Mouse (Mus musculus) monocyte, adult 5-6 weeks (primary cell): ENCODE results near the gene Crim1. TPM values are rescaled to one million over a fixed set of nuclear protein-coding genes. Genes with fewer than 3 reads are reported as not detected.
A peak's percentile ranks its signal among the peaks of the same experiment; 100 is the strongest.

Experiments used
- ATAC-seq: fragments of 153-309, 156-312 bp; replicated peaks from 2 replicates; pipeline ENCODE4 v1.8.0; 2017; ENCODE audit warnings: mild to moderate bottlenecking; ENCODE audit not compliant: low TSS enrichment, insufficient number of reproducible peaks, severe bottlenecking, poor library complexity, low FRiP score
- total RNA-seq: library from RNA; stranded (forward); fragments of 200-1000, 200-491, 200-594 nt; gene quantifications from 3 replicates; pipeline ENCODE4 v1.2.3, GENCODE M21; 2017

Crim1 gene
- 8.2 to 23.1 TPM (median 10.1 TPM) in 3 replicates for total RNA-seq

DNA sequence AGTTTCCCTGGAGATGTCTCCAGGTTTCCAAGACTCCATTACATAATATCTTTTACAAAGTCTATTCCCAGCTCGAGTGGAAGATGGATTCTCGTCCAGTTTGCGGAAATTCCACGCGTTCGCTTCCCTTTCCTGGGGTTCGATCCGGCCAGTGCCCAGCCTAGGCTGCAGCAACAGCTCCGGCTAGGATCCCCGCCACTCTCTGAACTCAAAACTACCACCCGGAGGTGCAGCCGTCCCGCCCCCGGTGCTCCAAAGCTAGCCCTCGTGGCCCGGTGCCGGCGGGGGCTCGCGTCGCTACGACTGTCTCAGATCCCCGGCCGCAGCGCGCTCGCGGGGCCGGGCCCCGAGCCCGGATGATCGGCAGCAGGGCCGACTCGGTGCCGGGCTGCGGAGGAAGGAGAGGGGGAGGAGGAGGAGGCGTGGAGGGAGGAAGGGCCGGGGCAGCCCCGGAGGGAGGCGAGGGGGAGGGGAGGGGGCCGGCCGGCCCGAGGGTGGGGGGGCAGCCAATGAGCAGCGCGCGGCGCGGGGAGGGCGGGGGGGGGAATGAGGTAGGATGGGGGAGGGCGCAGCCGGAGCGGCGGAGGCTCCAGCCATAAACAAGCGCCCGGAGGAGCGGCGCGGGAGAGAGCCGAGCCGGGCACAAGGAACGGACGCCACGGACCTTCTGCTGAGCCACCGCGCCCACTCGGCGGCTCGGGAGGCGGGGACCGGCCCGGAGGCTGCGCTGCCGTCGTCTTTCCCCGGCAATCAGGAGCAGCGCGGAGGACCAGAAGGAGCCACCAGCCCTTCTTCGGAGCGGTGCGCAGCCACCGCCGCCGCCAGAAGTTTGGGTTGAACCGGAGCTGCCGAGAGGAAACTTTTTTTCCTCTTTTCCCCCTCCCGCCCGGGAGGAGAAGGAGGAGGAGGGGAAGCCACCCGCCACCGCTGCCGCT, at the start of gene Crim1:
Gene Crim1, plus strand, starts transcription at position 623 of the 935 bp plus-strand sequence.
- peak; percentile 51 for ATAC-seq

DNA sequence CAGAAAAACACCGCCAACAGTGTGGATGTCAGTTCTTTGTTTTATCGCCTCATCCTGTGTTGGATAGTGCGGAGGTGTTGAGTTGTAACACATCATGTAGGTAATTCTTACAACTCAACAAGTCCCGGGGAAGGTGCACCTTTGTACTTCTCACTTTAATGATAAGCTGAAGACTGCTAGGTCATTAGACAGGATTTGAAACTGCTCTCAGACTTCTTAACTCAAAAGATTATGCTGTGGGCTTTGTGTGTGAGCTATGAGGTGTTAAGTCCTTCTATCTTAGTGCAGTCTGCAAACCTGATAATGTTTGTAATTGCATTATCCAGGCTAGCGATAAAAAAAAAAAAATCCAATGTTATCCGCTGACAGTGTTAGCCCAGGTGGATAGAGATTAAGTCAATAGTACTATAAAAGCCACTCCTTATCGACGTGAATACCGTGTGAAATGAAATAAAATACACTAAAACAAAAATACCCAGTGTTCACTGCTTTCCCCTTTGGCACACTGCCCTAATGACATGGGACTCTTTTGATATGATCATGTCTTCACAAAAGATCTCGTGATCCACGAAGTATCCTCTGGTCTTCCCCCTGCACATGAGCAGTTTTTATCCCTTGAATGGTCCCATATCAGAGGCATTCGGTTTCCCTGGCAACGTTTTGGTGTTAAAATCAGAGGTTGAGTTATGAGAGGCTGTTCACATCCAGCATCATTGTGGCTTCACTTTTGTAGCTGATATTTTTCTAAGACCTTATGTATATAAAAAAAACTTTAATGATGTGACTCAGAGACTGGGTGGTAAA, 48.4 kb upstream of the Crim1 start:
- ATAC-seq, result no peak

DNA sequence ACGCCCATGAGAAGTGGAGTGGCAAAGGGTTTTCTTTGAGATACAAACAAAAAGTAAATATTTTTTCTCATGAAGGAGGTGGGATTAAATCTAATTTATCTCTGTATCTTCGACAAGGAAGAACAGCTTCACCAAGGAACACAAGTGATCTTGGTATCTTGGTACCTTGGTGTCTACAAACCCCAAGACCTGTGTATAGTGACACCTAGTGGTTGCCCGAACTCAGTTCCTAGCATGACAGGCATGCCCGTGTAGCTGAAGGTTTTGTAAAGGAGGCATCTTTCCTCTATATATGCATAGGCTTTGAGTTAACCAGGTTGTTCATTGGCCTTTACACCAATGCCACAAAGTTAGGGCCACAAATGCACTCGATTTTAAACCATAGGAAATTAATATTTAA, 36.8 kb upstream of the Crim1 start:
- no peak for ATAC-seq

DNA sequence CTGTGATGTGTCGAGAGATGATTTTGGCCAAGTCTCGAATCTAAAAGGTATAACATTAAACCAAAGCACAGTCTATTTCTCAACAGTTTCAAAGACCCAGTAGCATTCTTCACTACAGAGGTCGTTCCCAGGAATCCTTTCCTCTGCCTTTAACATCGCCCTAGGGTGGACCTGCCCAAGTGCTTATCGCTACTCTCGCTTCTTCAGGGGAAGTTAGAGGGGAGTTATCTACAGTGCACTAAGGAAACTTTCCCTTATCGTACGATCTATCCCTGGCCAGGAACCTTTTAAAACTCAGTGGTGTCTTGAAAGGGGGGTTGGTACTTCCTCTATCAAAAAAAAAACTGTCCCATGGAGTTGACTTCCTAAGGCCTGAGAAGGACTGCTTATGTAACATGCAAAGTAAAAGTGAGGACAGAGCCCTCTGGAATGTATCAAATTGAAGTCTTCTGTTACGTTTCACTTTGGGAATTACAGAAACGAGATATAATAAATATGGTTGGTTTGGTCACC, 36.3 kb upstream of the Crim1 start:
- ATAC-seq, result no peak

DNA sequence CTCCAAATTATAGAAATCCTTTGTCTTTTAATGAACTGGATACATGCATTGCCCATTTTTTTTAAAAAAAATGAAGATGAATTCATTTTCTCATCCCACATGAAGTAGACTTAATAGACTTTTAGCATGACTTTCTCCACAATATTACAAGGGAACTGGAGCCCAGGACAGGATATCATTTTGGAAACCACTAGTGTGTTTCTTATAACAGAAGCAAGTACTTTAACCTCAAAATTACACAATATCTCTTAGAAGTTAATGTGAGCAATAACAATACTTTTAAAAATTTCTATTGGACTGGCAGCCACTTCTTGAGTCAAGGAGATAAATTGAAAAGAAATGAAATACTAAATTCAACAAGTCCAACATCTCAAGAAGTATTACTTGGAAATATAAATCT, 34.2 kb upstream of the Crim1 start:
- ATAC-seq, result no peak

DNA sequence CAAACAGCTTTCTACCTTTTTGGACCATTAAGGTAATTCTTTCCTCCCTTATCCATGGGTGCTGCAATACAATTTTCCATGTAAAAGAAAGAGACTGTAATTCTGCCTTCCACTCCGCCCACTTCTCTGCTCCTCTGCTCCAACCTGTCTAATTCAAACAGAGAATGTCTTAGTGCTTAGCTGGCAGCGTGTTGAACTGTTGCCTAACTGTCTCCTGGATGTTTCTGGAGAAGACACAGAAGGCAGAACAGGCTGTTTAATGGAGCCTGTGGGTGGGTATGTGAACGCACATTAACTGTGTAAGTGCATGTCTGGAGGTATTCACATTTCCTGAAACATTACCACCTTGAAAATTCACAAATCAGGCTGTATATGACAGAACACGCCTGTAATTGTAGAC, 33.5 kb upstream of the Crim1 start:
- ATAC-seq, result no peak

DNA sequence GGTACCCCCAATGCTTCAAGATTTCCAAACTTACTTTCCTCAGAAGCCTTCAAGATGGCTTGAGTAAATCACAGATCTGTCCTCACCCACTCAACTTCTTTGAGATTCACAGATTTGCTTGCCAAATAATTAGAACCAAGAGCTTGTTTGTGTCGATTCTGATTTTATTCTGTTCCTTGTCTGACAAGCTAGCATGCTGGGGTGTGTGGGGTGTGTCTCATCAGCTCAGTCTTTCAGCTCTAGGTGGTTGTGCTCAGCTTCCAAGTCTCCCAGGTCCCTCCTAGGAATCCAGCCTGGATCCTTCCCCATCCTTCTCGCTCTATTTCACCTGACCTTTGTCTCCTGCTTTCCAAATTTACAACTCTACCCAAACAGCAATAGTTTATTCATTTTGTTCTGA, 27.7 kb upstream of the Crim1 start:
- no peak for ATAC-seq

DNA sequence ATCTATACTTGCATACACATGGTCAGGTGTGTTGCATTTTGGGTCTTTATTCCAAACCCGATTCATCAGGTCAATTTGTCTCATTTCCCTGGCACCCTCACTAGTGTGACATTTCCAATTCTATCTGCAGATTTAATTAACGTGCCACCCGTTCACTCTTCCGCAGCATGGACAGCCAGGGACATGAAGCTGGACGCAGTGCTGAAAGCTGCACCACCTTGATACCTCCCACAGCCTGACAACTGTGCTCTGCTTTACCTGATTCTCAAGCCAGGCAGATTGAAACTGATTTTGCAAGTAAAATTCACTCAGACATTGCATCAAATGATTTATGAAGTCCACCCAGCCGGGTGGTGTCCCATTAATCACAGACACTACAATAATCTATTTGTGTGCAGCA, 19.3 kb upstream of the Crim1 start:
- ATAC-seq, result no peak

DNA sequence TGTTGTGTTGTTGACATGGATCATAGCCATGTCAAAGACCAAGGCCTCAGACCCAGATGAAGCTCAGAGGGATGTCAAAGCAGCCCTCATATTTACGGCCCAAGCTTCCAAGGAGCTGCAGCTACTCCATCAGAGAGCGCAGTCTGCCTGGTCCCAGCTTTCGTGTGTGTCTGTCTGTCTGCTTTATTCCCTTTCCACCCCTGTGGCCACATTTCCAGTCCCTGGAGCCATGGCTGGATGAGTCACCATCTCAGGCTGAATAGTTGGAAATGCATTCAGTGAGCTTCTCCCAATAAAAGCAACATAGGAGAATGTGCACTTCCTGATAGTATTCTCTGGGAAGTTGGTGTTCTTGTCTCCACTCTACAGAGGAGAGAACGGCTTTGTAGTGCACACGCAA, 3.9 kb upstream of the Crim1 start:
- ATAC-seq, result no peak

DNA sequence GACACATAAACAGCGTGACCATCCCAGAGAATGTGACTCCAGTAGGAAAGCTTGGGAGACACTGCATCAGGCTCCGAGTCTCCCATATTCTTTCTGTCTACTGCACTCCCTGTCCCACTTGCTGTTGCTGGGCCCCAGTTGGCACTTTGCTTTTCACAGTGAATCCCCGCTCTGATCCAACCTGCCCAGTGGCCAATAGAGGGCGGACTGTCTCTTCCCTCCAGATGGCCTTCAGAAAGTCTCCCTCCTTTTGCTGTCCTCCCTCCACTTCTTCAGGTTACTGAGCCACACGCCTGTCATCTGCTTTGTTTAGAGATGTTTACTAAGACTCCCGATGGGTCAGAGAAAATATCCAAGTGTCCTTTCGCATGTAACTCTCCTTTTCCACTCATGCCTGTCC, 2.9 kb upstream of the Crim1 start:
- peak; percentile 40; the same call in 1 of the 2 replicates for ATAC-seq

DNA sequence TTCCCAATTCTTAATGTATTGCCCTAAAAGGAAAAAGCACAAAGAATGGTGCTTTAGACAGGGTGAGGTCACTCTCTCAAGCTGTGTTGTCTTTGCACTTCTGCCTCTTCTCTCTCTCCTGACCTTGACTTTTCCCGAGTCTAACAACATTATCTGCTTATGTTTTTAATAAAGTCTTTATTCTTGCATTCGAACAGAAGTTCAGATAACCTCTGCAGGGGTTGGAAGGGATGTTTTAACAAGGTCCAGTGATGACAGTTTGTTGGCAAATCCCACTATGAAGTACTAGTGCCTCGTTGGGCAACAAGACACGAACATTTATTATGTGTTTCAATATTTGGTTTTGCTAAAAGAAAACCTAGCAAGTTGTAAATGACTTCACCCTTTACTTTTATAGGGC, 1.9 kb upstream of the Crim1 start:
- ATAC-seq, result no peak

DNA sequence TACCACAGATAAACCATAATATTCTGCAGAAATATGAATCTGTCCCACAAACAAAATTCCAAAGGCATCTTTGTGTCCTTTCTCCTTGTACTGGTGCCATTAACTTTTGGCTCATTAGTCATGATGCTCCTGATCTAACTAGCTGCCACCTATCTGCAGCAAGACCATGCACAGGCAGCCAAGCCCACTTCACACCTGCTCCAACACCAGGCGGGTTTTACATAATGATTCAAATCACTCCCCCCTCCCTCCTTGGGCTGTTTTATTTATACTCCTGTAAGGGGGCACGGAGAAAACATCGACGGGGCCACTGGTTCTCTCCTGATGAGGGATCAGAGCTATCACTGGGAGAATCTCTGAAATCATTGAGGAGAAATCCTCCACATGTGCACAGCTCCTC, 1.2 kb upstream of the Crim1 start:
- no peak for ATAC-seq

DNA sequence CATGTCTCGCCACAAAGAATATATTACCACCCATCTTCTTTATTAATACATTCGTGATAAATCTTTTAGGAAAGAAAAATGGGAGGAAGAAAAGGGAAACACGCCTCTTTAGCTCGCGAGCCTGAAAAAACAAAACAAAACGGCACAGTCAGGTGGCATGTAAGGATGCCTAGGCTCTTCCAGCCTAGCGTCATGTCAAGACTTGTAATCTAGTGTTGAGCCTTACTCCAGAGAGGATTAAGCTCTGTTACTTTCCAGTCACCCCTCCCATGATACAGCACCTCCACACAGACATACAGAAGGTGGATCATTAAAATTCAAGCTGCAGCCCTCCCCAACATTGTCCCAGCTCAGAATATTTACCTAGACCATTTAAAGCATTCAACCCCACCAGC, 820 bp upstream of the Crim1 start:
- ATAC-seq, result no peak

DNA sequence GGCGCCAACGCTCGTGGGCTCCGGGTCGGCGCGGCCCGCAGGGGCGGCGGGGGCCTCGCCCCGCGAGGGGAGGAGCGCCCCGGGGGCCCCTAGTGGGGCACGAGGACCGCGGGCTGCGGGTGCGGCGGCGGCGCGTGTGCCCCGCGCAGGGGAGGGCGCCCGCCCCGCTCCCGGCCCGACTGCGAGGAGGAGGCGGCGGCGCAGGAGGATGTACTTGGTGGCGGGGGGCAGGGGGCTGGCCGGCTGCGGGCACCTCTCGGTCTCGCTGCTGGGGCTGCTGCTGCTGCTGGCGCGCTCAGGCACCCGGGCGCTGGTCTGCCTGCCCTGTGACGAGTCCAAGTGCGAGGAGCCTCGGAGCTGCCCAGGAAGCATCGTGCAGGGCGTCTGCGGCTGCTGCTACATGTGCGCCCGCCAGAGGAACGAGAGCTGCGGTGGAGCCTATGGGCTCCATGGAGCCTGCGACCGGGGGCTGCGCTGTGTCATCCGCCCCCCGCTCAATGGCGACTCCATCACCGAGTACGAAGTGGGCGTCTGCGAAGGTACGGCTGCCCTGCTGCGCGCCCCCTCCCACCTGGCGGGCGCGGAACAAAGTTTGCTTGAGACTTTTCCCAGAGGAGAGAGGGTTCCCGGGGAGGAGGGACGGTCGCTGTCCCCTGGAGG, 643 bp downstream of the Crim1 start:
- no peak; the same call in 1 of the 2 replicates for ATAC-seq

DNA sequence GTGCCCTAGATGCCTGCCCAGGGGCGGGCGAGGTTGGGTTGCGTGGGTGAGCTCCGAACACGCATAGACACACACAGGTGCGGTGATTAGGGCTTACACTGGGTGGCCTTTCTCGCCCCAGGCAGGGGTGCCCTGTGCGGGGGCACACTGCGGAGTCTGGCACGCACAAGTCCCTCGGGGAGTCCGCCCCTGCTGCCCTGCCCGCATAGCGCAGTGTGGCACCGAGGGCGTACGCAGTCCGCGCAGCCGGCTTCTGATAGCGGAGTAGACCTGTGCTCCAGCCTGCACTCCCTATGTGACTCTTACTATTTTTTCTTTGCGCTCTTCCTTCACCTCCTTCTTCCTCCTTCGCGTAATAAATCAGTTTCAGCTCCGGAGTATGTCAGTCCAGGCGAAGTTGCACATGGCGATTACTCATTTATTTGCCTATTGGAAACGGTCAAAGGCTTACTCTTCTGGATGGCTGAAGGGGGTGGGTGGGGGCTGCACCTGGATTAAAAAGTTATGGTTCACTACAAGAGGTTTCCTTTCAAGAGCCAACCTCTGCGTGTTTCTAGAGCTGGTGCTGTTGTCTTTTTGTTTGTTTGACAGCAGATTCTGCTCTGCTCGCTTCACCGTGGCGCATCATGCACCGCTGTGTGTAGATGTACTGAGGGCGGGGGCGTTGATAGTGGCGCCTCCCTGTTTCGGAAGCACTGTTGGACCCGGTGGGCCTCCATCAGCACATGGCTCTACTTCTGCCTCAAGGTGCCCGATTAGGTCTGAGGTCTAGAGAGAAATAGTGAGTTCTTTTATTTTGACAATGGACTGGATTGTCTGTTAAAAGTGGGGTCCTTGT, 1.4 kb downstream of the Crim1 start:
- ATAC-seq, result no peak

DNA sequence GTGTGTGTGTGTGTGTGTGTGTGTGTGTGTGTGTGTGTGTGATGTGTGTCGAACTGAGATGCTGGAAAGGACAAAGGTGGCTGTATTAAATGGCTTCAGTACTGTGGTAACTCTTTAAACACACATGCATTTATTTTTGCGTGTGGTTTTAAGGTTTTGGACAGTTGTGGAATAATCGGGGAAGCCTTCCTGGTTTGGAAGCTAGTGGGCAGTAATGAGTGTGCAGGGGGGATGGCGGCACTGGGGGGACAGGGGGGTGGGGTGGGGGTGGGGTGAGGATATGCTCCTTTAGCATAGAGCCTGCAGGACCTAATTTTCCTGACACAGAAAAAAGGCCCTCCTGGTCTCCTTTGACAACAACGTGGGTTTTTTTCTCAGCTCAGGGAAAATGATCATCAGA, 2.2 kb downstream of the Crim1 start:
- no peak for ATAC-seq

DNA sequence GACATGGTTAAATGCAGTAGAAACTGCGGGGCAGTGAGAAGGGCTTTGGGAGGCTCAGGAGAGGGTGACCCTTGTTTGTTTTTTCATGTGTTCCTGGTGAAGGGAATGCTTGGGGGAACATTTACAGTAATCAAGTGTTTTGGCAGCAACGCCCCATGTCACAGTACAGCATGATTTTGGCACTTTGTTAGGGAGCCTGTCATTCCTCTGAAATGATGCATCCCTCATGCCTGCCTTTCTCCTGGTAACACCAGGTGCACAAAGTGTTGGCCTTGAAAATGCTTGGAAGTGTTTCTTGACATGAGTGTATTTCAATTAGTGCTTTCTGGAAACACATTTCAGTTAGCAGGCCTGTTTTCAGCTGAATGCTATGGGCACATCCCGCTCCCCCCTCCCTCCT, 2.7 kb downstream of the Crim1 start:
- no peak for ATAC-seq

DNA sequence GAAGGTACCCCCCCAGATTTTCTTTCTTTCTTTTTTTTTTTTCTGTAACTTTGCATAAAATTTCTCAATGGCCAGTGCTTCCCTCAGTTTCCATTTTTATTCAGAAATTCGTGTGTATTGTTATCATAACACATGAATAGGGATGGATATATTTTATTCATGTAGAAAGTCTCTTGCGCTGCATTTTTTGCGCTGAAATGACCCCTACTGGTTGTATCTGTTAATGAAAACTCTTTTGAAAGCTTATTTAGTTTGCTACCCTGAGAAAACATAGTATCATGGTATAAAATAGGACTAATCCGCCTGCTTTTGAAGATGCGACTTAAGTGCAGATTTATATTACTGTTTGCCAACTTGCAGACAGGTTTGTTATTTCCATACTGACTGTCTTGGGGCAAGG, 3.4 kb downstream of the Crim1 start:
- ATAC-seq, result no peak
